Mouse (Mus musculus) megakaryocyte, embryonic 14.5 days (primary cell): ENCODE measurements around the gene Slc16a4.

ENCODE experiments used
- FLI1 ChIP-seq: IDR thresholded peaks from 2 replicates; pipeline ENCODE4 v1.6.1; 2012; ENCODE audit warnings: low read length, inconsistent platforms, mixed read lengths
- GATA1 ChIP-seq: IDR thresholded peaks from 3 replicates; pipeline ENCODE4 v1.6.1; 2012; ENCODE audit warnings: mixed read lengths, low read length, inconsistent platforms, borderline replicate concordance

GRCm38 (mm10) chr3:107330503-107331424, 39.7 kb downstream of the Slc16a4 start:
- TF ChIP-seq GATA1 = no peak
- no peak for TF ChIP-seq FLI1
